Mouse (Mus musculus): ENCODE results near the gene Slc12a5.

The Slc12a5 gene

GRCm38 (mm10) chr2:164986371-164987027, 25.9 kb downstream of the Slc12a5 start:
- DNase-seq: no peak

GRCm38 (mm10) chr2:164988777-164989176, 28.2 kb downstream of the Slc12a5 start:
- DNase-seq: peak; percentile 24

- no peak for DNase-seq
These were observed 30.5 kb downstream of the Slc12a5 start for GRCm38 (mm10) chr2:164991111-164991510.

- DNase-seq: no peak
These were observed 31.2 kb downstream of the Slc12a5 start for GRCm38 (mm10) chr2:164991808-164992207.

GRCm38 (mm10) chr2:164994156-164994555, 33.6 kb downstream of the Slc12a5 start:
- DNase-seq: no peak

- DNase-seq: no peak
These were observed 34.2 kb downstream of the Slc12a5 start for GRCm38 (mm10) chr2:164994659-164995428.

- no peak for DNase-seq
These were observed 35.4 kb downstream of the Slc12a5 start for GRCm38 (mm10) chr2:164995976-164996375.

- DNase-seq: peak; percentile 19
These were observed 36.5 kb downstream of the Slc12a5 start for GRCm38 (mm10) chr2:164996848-164997720.

GRCm38 (mm10) chr2:164997721-164998428, 37.3 kb downstream of the Slc12a5 start:
- DNase-seq: peak; percentile 73

- DNase-seq: no peak
These were observed 41.4 kb downstream of the Slc12a5 start for GRCm38 (mm10) chr2:165001958-165002357.

GRCm38 (mm10) chr2:165003108-165003507, 42.5 kb downstream of the Slc12a5 start:
- DNase-seq: no peak

- DNase-seq: no peak
These were observed 43.6 kb downstream of the Slc12a5 start for GRCm38 (mm10) chr2:165004237-165004636.

GRCm38 (mm10) chr2:165006813-165007212, 46.2 kb downstream of the Slc12a5 start:
- no peak for DNase-seq

GRCm38 (mm10) chr2:165007986-165008385, 47.4 kb downstream of the Slc12a5 start:
- DNase-seq: no peak

- no peak for DNase-seq
These were observed 48.6 kb downstream of the Slc12a5 start for GRCm38 (mm10) chr2:165009161-165009560.

GRCm38 (mm10) chr2:165009581-165009980, 49.0 kb downstream of the Slc12a5 start:
- no peak for DNase-seq

- no peak for DNase-seq
These were observed 49.7 kb downstream of the Slc12a5 start for GRCm38 (mm10) chr2:165010351-165010750.

- DNase-seq: no peak
These were observed 54.3 kb downstream of the Slc12a5 start for GRCm38 (mm10) chr2:165014935-165015334.

- no peak for DNase-seq
These were observed 59.9 kb downstream of the Slc12a5 start for GRCm38 (mm10) chr2:165020490-165020889.

- no peak for DNase-seq
These were observed 66.6 kb downstream of the Slc12a5 start for GRCm38 (mm10) chr2:165027163-165027562.

GRCm38 (mm10) chr2:165032533-165032932, 71.9 kb downstream of the Slc12a5 start:
- no peak for DNase-seq

- DNase-seq: no peak
These were observed 72.7 kb downstream of the Slc12a5 start for GRCm38 (mm10) chr2:165033306-165033705.

Data from lung, postnatal 10 days (tissue).